Mouse (Mus musculus): Measurements from ENCODE around the gene Chchd5. TPM values are rescaled to one million over a fixed set of nuclear protein-coding genes. Genes with fewer than 3 reads are reported as not detected.

Gene Chchd5
- polyA plus RNA-seq (2014; fragmentation: Illumina TruSeq; extraction: RNeasy Lipid Tissue Mini Kit (QIAGEN cat#74804); ENCODE audit: low replicate concordance): 2.6 TPM

DNA sequence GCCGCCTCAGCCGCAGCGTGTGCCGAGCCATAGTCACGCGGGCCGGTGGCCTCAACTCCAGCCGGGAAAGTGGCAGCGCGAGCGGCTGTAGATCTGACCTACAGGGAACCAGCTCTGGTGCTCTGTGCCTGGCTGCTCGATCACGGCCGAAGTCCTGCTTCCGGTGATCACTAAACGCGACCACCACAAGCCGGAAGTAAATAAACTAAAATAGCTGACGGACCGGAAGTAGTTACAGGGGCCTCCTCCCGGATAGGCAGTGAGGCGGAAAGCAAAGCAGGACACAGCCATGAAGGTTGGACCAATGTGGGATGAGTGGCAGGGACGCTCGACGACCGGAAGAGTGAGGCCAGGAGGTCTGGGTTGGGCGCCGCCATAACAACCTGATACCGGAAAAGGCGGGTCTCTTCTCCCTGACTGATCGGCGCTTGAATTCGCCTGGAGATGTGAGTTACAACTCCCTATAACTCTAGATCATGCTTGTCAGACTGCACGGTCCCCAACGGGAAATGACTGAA is at the start of gene Chchd5:
Gene Chchd5, plus strand, starts transcription at position 289 of the 518 bp plus-strand sequence.

DNA sequence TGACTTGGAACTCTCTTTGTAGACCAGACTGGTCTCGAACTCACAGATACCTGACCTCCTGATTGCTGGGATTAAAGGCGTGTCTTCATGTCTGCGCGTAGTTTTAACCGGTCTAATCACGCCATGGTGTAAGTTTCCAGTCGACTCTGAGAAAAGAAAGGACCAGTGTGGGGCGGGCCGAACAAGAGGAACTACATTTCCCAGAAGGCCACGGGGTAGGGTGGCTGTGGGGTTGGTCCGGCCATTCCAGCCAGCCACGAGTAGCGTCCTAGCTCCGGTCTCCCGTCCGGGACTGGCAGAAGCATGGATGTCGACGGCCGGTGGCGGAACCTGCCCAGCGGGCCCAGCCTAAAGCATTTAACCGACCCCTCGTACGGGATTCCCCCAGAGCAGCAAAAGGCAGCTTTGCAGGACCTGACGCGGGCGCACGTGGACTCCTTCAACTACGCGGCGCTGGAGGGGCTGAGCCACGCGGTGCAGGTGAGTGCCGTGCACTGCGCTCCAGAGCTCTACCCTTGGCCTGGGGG is 28.7 kb upstream of the Chchd5 start, which contains the start of gene Polr1b:
Gene Polr1b, plus strand, starts transcription at position 212 of the 527 bp plus-strand sequence.

Other genes with a start within 250 kb of the Chchd5 start
- gene Zc3h8, start 185.6 kb upstream of the Chchd5 start, polyA plus RNA-seq (2014; fragmentation: Illumina TruSeq; extraction: RNeasy Lipid Tissue Mini Kit (QIAGEN cat#74804); ENCODE audit: low replicate concordance): 6.3 TPM
- gene Zc3h6, start 162.3 kb upstream of the Chchd5 start, polyA plus RNA-seq (2014; fragmentation: Illumina TruSeq; extraction: RNeasy Lipid Tissue Mini Kit (QIAGEN cat#74804); ENCODE audit: low replicate concordance): 5.0 TPM
- gene Gm10762, start 162.0 kb upstream of the Chchd5 start, polyA plus RNA-seq (2014; fragmentation: Illumina TruSeq; extraction: RNeasy Lipid Tissue Mini Kit (QIAGEN cat#74804); ENCODE audit: low replicate concordance): 3.0 TPM
- gene Vinac1, start 81.5 kb upstream of the Chchd5 start, polyA plus RNA-seq (2014; fragmentation: Illumina TruSeq; extraction: RNeasy Lipid Tissue Mini Kit (QIAGEN cat#74804); ENCODE audit: low replicate concordance): not detected
- gene Ttl, start 63.8 kb upstream of the Chchd5 start, polyA plus RNA-seq (2014; fragmentation: Illumina TruSeq; extraction: RNeasy Lipid Tissue Mini Kit (QIAGEN cat#74804); ENCODE audit: low replicate concordance): 3.1 TPM
- gene Polr1b, start 28.7 kb upstream of the Chchd5 start, polyA plus RNA-seq (2014; fragmentation: Illumina TruSeq; extraction: RNeasy Lipid Tissue Mini Kit (QIAGEN cat#74804); ENCODE audit: low replicate concordance): 1.7 TPM
- gene Slc20a1, start 69.1 kb downstream of the Chchd5 start, polyA plus RNA-seq (2014; fragmentation: Illumina TruSeq; extraction: RNeasy Lipid Tissue Mini Kit (QIAGEN cat#74804); ENCODE audit: low replicate concordance): 38.3 TPM
- 12.7 TPM for gene Ckap2l, start 167.5 kb downstream of the Chchd5 start, polyA plus RNA-seq (2014; fragmentation: Illumina TruSeq; extraction: RNeasy Lipid Tissue Mini Kit (QIAGEN cat#74804); ENCODE audit: low replicate concordance)
- gene Il1a, start 180.3 kb downstream of the Chchd5 start, polyA plus RNA-seq (2014; fragmentation: Illumina TruSeq; extraction: RNeasy Lipid Tissue Mini Kit (QIAGEN cat#74804); ENCODE audit: low replicate concordance): 8.1 TPM
- gene Il1b, start 241.4 kb downstream of the Chchd5 start, polyA plus RNA-seq (2014; fragmentation: Illumina TruSeq; extraction: RNeasy Lipid Tissue Mini Kit (QIAGEN cat#74804); ENCODE audit: low replicate concordance): 5.3 TPM